Mouse (Mus musculus) MEL (cell line): ENCODE measurements around the gene Sgcd. TPM values are rescaled to one million over a fixed set of nuclear protein-coding genes. Genes with fewer than 3 reads are reported as not detected.

Experiments
- DNase-seq: peaks from one replicate; pipeline ENCODE4 v3.0.0; 2011; ENCODE audit warnings: low read depth, low spot score
- H3K27ac ChIP-seq: 2 replicates; pipeline ENCODE4 v1.5.1; 2012; ENCODE audit warnings: low read depth, mild to moderate bottlenecking, control low read depth, low read length, moderate library complexity; ENCODE audit not compliant: control insufficient read depth
- H3K27me3 ChIP-seq, 2 experiments: fragments of 150-350 bp in 1 of 2; sonication (generic) in 1 of 2; 2 replicates each; pipeline ENCODE4 v1.6.1; 2012; ENCODE audit warnings: low read length in 2 of 2, mild to moderate bottlenecking in 2 of 2, improper control_type of control experiment in 1 of 2, moderate library complexity in 1 of 2; ENCODE audit not compliant: insufficient read depth in 2 of 2, control insufficient read depth in 1 of 2
- H3K36me3 ChIP-seq, 2 experiments: 2 replicates each; pipeline ENCODE4 v1.6.1; 2012 to 2014; ENCODE audit warnings: low read length in 2 of 2, improper control_type of control experiment in 1 of 2, inconsistent platforms in 1 of 2, mild to moderate bottlenecking in 1 of 2; ENCODE audit not compliant: insufficient read depth in 2 of 2, control insufficient read depth in 1 of 2
- H3K4me1 ChIP-seq, 2 experiments: fragments of 150-350 bp in 1 of 2; sonication (generic) in 1 of 2; 2 replicates each; pipeline ENCODE4 v1.6.1; 2012; ENCODE audit warnings: low read length in 2 of 2, improper control_type of control experiment in 1 of 2, mild to moderate bottlenecking in 1 of 2; ENCODE audit not compliant: insufficient read depth in 2 of 2, control insufficient read depth in 1 of 2
- H3K4me3 ChIP-seq, 2 experiments: fragments of 150-350 bp in 1 of 2; sonication (generic) in 1 of 2; 2 replicates each; pipeline ENCODE4 v1.5.1; 2012; ENCODE audit warnings: low read depth in 2 of 2, low read length in 2 of 2, mild to moderate bottlenecking in 2 of 2, moderate library complexity in 2 of 2, control low read depth in 1 of 2, improper control_type of control experiment in 1 of 2; ENCODE audit not compliant: control insufficient read depth in 1 of 2, insufficient read depth in 1 of 2
- H3K79me2 ChIP-seq: 2 replicates; pipeline ENCODE4 v1.6.1; 2012; ENCODE audit warnings: mild to moderate bottlenecking, low read length, moderate library complexity; ENCODE audit not compliant: control insufficient read depth, poor library complexity, insufficient read depth
- H3K9ac ChIP-seq: 2 replicates; pipeline ENCODE4 v1.6.1; 2012; ENCODE audit warnings: low read depth, mild to moderate bottlenecking, control low read depth, low read length, moderate library complexity; ENCODE audit not compliant: control insufficient read depth, poor library complexity, severe bottlenecking
- H3K9me3 ChIP-seq: fragments of 150-350 bp; sonication (generic); replicated peaks from 2 replicates; pipeline ENCODE4 v1.6.1; 2012; ENCODE audit warnings: mild to moderate bottlenecking, low read length, improper control_type of control experiment, moderate library complexity; ENCODE audit not compliant: insufficient read depth
- BHLHE40 ChIP-seq: IDR thresholded peaks from 2 replicates; pipeline ENCODE4 v1.6.1; 2012; ENCODE audit warnings: low read depth, mild to moderate bottlenecking, inconsistent platforms, low read length, improper control_type of control experiment, borderline replicate concordance
- E2F4 ChIP-seq: IDR thresholded peaks from 2 replicates; pipeline ENCODE4 v1.6.1; 2011; ENCODE audit warnings: low read depth, low read length, improper control_type of control experiment, borderline replicate concordance
- EP300 ChIP-seq, 2 experiments: IDR thresholded peaks; 2 replicates each; pipeline ENCODE4 v1.6.1; 2011; ENCODE audit warnings: improper control_type of control experiment in 2 of 2, low read length in 2 of 2, low read depth in 1 of 2, mild to moderate bottlenecking in 1 of 2
- GABPA ChIP-seq: IDR thresholded peaks from 2 replicates; pipeline ENCODE4 v1.6.1; 2012; ENCODE audit warnings: low read depth, mild to moderate bottlenecking, inconsistent platforms, low read length, improper control_type of control experiment, moderate library complexity
- KAT2A ChIP-seq: conservative IDR thresholded peaks from 2 replicates; pipeline ENCODE4 v1.6.1; 2012; ENCODE audit warnings: low read depth, low read length, improper control_type of control experiment, inconsistent platforms
- MAX ChIP-seq: IDR thresholded peaks from 2 replicates; pipeline ENCODE4 v1.6.1; 2011; ENCODE audit warnings: low read length, improper control_type of control experiment
- MEF2A ChIP-seq: IDR thresholded peaks from 2 replicates; pipeline ENCODE4 v1.6.1; 2014; ENCODE audit warnings: low read depth, mild to moderate bottlenecking, inconsistent platforms, low read length, improper control_type of control experiment; ENCODE audit not compliant: poor library complexity, insufficient replicate concordance, severe bottlenecking; ENCODE audit errors: extremely low read depth
- MXI1 ChIP-seq: IDR thresholded peaks from 2 replicates; pipeline ENCODE4 v1.6.1; 2011; ENCODE audit warnings: mild to moderate bottlenecking, low read depth, low read length, improper control_type of control experiment
- MYC ChIP-seq: IDR thresholded peaks from 2 replicates; pipeline ENCODE4 v1.6.1; 2011; ENCODE audit warnings: low read depth, mild to moderate bottlenecking, low read length, improper control_type of control experiment, moderate library complexity
- NELFE ChIP-seq: IDR thresholded peaks from 2 replicates; pipeline ENCODE4 v1.6.1; 2011; ENCODE audit warnings: low read depth, low read length, improper control_type of control experiment
- NRF1 ChIP-seq: IDR thresholded peaks from 2 replicates; pipeline ENCODE4 v1.6.1; 2014; ENCODE audit warnings: low read depth, mild to moderate bottlenecking, inconsistent platforms, low read length, improper control_type of control experiment, moderate library complexity; ENCODE audit not compliant: poor library complexity, insufficient read depth, severe bottlenecking
- POLR2A ChIP-seq, 2 experiments: IDR thresholded peaks; 2 replicates each; pipeline ENCODE4 v1.6.1; 2011 to 2012; ENCODE audit warnings: low read length in 2 of 2, mild to moderate bottlenecking in 2 of 2, control low read depth in 1 of 2, improper control_type of control experiment in 1 of 2, low read depth in 1 of 2, moderate library complexity in 1 of 2; ENCODE audit not compliant: control insufficient read depth in 1 of 2, insufficient read depth in 1 of 2, poor library complexity in 1 of 2
- POLR2AphosphoS5 ChIP-seq: IDR thresholded peaks from 2 replicates; pipeline ENCODE4 v1.6.1; 2012; ENCODE audit warnings: low read depth, borderline replicate concordance, mild to moderate bottlenecking, inconsistent platforms, low read length, moderate library complexity, mixed read lengths
- RAD21 ChIP-seq: IDR thresholded peaks from 2 replicates; pipeline ENCODE4 v1.6.1; 2011; ENCODE audit warnings: mild to moderate bottlenecking, low read depth, low read length, improper control_type of control experiment
- RCOR1 ChIP-seq: IDR thresholded peaks from 2 replicates; pipeline ENCODE4 v1.6.1; 2012; ENCODE audit warnings: low read depth, mild to moderate bottlenecking, inconsistent platforms, low read length, improper control_type of control experiment
- TCF12 ChIP-seq: IDR thresholded peaks from 2 replicates; pipeline ENCODE4 v1.6.1; 2014; ENCODE audit warnings: low read depth, mild to moderate bottlenecking, inconsistent platforms, low read length, improper control_type of control experiment, moderate library complexity
- UBTF ChIP-seq: IDR thresholded peaks from 2 replicates; pipeline ENCODE4 v1.6.1; 2012; ENCODE audit warnings: low read depth, mild to moderate bottlenecking, inconsistent platforms, low read length, improper control_type of control experiment, moderate library complexity, borderline replicate concordance; ENCODE audit not compliant: insufficient read depth
- ZC3H11A ChIP-seq: IDR thresholded peaks from 2 replicates; pipeline ENCODE4 v1.6.1; 2012; ENCODE audit warnings: low read depth, mild to moderate bottlenecking, inconsistent platforms, low read length, improper control_type of control experiment
- ZKSCAN1 ChIP-seq: IDR thresholded peaks from 2 replicates; pipeline ENCODE4 v1.6.1; 2012; ENCODE audit warnings: low read depth, mild to moderate bottlenecking, inconsistent platforms, low read length, improper control_type of control experiment, moderate library complexity
- polyA plus RNA-seq, 2 experiments: library from polyadenylated mRNA; stranded (reverse) in 1 of 2; unstranded in 1 of 2; fragments of >175 nt in 1 of 2; fragments of >200 nt in 1 of 2; gene quantifications; 2 replicates each; pipeline versions ENCODE4 v1.2.1 to v1.2.4; 2012; ENCODE audit warnings: low replicate concordance in 2 of 2, low read depth in 1 of 2; ENCODE audit not compliant: insufficient read length in 2 of 2, insufficient read depth in 1 of 2, missing spikeins in 1 of 2
- total RNA-seq: library from RNA; depleted of rRNA; stranded (reverse); fragments of 300-350 nt; gene quantifications from 2 replicates; pipeline ENCODE4 v1.2.3, GENCODE M21; 2012

Gene Sgcd
- total and polyA plus RNA-seq, 3 experiments, result not detected

- no peak for TF ChIP-seq GABPA
- TF ChIP-seq ZC3H11A, result no peak
These were observed 229.8 kb downstream of the Sgcd start (continued) for GRCm38 (mm10) chr11:47759015-47759414.

- H3K36me3 ChIP-seq, result no peaks in the 10 kb centered on the region
- H3K9me3 ChIP-seq, result no peaks in the 10 kb centered on the region
- H3K4me3 ChIP-seq, result no peak overlapping the region
- H3K27ac ChIP-seq, result no peak overlapping the region
- no peaks in the 10 kb centered on the region for H3K27me3 ChIP-seq
- H3K9ac ChIP-seq, result no peak overlapping the region
- H3K79me2 ChIP-seq, result no peaks in the 10 kb centered on the region
- no peak for DNase-seq
- no peaks in the 10 kb centered on the region for H3K4me1 ChIP-seq
- TF ChIP-seq GABPA (no peak), UBTF (no peak), MYC (no peak), MAX (no peak)
These were observed 246.0 kb downstream of the Sgcd start for GRCm38 (mm10) chr11:47742806-47743205.

DNA sequence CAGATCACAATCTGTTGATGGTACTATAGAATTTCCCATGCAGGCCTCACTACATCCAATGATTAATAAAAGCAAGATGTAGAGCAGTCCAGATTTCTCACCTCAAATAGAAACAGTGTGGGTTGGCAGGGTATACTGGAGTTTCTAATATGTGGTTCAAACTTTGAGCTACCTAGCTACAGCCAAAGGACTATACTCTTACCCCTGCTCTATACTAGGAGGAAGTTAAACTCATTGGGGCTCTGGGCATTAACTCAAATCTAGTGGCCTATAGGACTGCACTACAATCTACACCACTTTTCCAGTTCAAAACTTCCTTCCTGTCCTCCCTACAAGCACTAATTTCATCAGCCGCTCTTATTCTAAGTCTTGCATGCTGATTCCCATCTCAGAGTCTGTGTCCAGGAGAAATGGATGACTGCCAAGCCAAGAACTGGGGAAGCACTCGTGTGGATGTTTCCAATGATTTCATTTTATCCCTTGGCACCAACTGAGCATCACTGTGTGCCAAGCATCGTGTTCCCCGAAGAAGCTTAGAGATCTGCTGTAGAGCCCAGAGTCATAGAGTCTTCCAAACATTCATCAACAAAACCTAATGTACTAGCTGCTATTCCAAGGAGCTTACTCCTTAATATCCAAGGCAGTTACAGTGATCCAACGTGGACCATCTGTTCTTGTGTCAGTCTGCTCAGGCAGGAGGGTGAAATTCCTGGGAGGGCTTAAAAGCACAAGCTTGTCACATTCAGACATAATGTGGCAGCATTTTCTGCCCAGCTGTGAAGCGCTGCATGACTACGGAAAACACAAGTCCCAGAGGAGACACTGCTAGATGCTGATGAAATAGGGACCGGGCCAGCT, 283.6 kb downstream of the Sgcd start:
- no peaks in the 10 kb centered on the region for H3K27me3 ChIP-seq
- H3K9me3 ChIP-seq, result no peaks in the 10 kb centered on the region
- no peak overlapping the region for H3K27ac ChIP-seq
- no peak for DNase-seq
- no peaks in the 10 kb centered on the region for H3K4me1 ChIP-seq
- no peak overlapping the region for H3K4me3 ChIP-seq
- no peak overlapping the region for H3K9ac ChIP-seq
- no peaks in the 10 kb centered on the region for H3K36me3 ChIP-seq
- TF ChIP-seq RCOR1 (no peak), POLR2A (IDR thresholded peaks at IDR 0.05; ENCODE audit: control insufficient read depth in 1 of 2, insufficient read depth in 1 of 2, low read depth in 1 of 2, low read length in 2 of 2, poor library complexity in 1 of 2) (no peak), TCF12 (no peak)
- TF ChIP-seq, all 39 proteins: peak for 0
- no peaks in the 10 kb centered on the region for H3K79me2 ChIP-seq

- no peak for TF ChIP-seq EP300 (IDR thresholded peaks at IDR 0.05; ENCODE audit: low read depth in 1 of 2, low read length in 2 of 2)
- no peak for TF ChIP-seq E2F4
- no peak for TF ChIP-seq BHLHE40
- no peak for TF ChIP-seq MXI1
- no peak for TF ChIP-seq POLR2AphosphoS5
- TF ChIP-seq ZKSCAN1, result no peak
- no peak for TF ChIP-seq NRF1
- no peak for TF ChIP-seq TCF12
- no peak for TF ChIP-seq KAT2A
- TF ChIP-seq NELFE, result no peak
- no peak for TF ChIP-seq UBTF
- no peak for TF ChIP-seq RAD21
- no peak for TF ChIP-seq MEF2A
- no peak for TF ChIP-seq POLR2A (IDR thresholded peaks at IDR 0.05; ENCODE audit: control insufficient read depth in 1 of 2, insufficient read depth in 1 of 2, low read depth in 1 of 2, low read length in 2 of 2, poor library complexity in 1 of 2)
These were observed 293.2 kb downstream of the Sgcd start for GRCm38 (mm10) chr11:47695611-47696010.

More at GRCm38 (mm10) chr11:47695611-47696010, 293.2 kb downstream of the Sgcd start:
- no peaks in the 10 kb centered on the region for H3K9me3 ChIP-seq
- no peak overlapping the region for H3K9ac ChIP-seq
- no peaks in the 10 kb centered on the region for H3K4me1 ChIP-seq
- no peaks in the 10 kb centered on the region for H3K79me2 ChIP-seq
- H3K36me3 ChIP-seq, result no peaks in the 10 kb centered on the region
- H3K4me3 ChIP-seq, result no peak overlapping the region
- no peaks in the 10 kb centered on the region for H3K27me3 ChIP-seq
- DNase-seq, result no peak
- no peak overlapping the region for H3K27ac ChIP-seq
